Mouse (Mus musculus) thymus, adult 2 months (tissue): ENCODE measurements at regions not wholly inside any gene's neighbourhood (a gene's known extent, or its start where the extent isn't known, plus 50 kb on each side); places are given as distances from the start of the nearest gene placed in this dataset.

Experiments used
- DNase-seq: peaks from one replicate; pipeline ENCODE4 v3.0.0; 2021
- H3K27ac ChIP-seq: fragments of 200-500 bp; 2 replicates; pipeline ENCODE4 v1.5.1; 2012; ENCODE audit warnings: low read length, control low read depth; ENCODE audit not compliant: control insufficient read depth, insufficient read depth
- H3K27me3 ChIP-seq: fragments of 200-500 bp; 2 replicates; pipeline ENCODE4 v1.6.1; 2012; ENCODE audit warnings: mild to moderate bottlenecking, low read length, moderate library complexity, mixed read lengths; ENCODE audit not compliant: control insufficient read depth, insufficient read depth
- H3K36me3 ChIP-seq: fragments of 200-500 bp; 2 replicates; pipeline ENCODE4 v1.6.1; 2012; ENCODE audit warnings: mild to moderate bottlenecking, low read length, moderate library complexity; ENCODE audit not compliant: control insufficient read depth, insufficient read depth
- H3K4me1 ChIP-seq: fragments of 200-500 bp; replicated peaks from 2 replicates; pipeline ENCODE4 v1.6.1; 2012; ENCODE audit warnings: low read length; ENCODE audit not compliant: control insufficient read depth, insufficient read depth
- H3K4me3 ChIP-seq: fragments of 200-500 bp; 2 replicates; pipeline ENCODE4 v1.5.1; 2012; ENCODE audit warnings: mild to moderate bottlenecking, low read length, control low read depth, moderate library complexity; ENCODE audit not compliant: control insufficient read depth, insufficient read depth
- CTCF ChIP-seq: fragments of 200-500 bp; IDR thresholded peaks from 2 replicates; pipeline ENCODE4 v1.5.1; 2012; ENCODE audit warnings: mild to moderate bottlenecking, control low read depth, low read length, moderate library complexity, borderline replicate concordance; ENCODE audit not compliant: control insufficient read depth, poor library complexity, insufficient read depth; ENCODE audit errors: extremely low read depth
- POLR2A ChIP-seq: fragments of 200-500 bp; IDR thresholded peaks from 2 replicates; pipeline ENCODE4 v1.6.1; 2012; ENCODE audit warnings: mild to moderate bottlenecking, low read length, control low read depth, moderate library complexity; ENCODE audit not compliant: control insufficient read depth, poor library complexity, insufficient read depth; ENCODE audit errors: extremely low read depth
- WGBS: fragments of 180-500 bp; shearing (Covaris S2); methylation state at CpG from one replicate; pipeline ENCODE4 v1.1.7; 2018; 5-methylcytosine and 5-hydroxymethylcytosine counted together

DNA sequence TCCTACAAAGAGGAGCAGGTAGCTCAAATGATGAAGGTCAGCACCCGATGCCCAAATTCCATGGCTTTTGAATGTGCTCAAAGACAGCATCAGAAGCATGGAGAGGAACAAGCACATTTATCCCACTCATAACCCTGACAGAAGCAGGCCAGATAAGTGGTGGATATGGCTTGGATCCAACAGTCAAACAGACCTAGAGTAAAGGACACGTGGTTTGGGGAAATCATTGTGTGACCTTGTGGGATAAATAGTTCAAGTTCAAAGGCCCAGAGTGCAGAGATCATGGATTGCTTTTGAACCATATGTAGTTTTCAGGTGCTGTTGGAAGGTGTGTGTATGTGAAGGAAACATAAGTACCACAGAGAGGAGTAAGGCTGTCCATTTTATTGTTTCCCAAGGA is 94.9 kb upstream of the H2al1a start:
- no peaks in the 10 kb centered on the region for H3K36me3 ChIP-seq
- no peak for DNase-seq
- no peak overlapping the region for H3K4me3 ChIP-seq
- TF ChIP-seq CTCF = no peak
- no peak for TF ChIP-seq POLR2A
- no peaks in the 10 kb centered on the region for H3K27me3 ChIP-seq
- no peak overlapping the region for H3K27ac ChIP-seq
- WGBS = 81% methylated on average over 2 of the region's 2 CpGs
- H3K4me1 ChIP-seq = no peaks in the 10 kb centered on the region

DNA sequence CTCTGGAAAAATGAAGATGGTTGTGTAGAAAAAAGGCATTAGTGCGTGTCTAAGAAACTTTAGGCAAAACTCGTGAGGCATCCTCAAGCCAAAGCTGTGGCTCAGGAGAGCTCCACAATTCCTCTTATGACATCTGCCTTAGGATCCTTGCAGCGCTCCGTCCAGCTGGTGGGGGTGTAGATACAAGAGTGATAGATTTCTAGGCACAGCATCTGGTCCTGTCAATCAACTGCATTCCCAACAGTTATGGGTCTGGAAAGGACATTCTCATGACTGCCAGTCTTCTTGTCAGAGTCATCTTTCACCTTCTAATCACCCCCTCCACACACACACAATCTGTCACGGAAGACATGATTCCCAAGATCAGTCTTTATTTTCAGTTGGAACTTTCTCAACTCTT is 89.2 kb upstream of the H2al1a start:
- DNase-seq = no peak
- Histone ChIP-seq H3K4me3 (no peak overlapping the region), H3K27me3 (no peaks in the 10 kb centered on the region), H3K27ac (no peak overlapping the region), H3K4me1 (no peaks in the 10 kb centered on the region), H3K36me3 (no peaks in the 10 kb centered on the region)
- TF ChIP-seq POLR2A = no peak
- no peak for TF ChIP-seq CTCF
- WGBS = 94% methylated on average over 5 of the region's 5 CpGs

DNA sequence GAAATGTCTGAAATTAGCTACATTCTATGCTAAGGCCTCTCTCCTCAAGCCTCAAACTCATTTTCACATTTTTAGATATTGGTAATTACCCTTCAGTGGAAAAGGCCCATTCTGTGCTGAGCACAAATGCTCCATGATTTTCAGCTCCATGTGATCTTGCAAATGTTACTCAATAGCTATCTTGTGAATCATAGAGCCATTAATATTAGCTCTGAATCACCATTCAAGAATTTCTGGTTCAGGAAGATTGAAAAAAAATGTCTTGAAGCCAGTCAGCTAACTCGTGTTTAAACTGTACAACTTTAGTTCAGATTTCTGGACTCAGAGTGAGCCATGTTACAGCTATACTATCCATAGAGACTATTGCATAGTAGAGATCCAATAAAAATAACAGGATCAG is 86.2 kb upstream of the H2al1a start:
- Histone ChIP-seq H3K27me3 (no peaks in the 10 kb centered on the region), H3K4me3 (no peak overlapping the region), H3K36me3 (no peaks in the 10 kb centered on the region), H3K27ac (no peak overlapping the region), H3K4me1 (no peaks in the 10 kb centered on the region)
- TF ChIP-seq POLR2A (no peak), CTCF (no peak)
- 88% methylated on average over 1 of the region's 1 CpGs for WGBS
- no peak for DNase-seq

DNA sequence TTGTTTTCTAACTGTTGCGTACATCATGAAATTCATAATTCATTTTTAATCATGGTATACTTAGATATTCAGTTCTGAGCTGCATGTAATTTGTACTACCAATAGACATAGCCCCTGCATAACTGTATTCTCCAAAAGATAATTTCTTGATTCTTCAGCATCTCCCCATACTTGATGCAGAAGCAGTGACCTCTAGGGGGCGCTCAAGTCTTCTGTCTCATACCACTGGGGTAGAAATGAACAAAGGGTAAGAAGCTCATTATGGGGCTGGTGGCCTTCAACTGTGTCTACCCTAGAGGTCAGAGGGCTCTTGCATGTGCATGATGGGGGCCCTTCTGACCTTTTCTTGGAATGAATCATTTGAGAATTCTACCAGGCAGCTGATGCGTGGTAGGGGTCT is 85.6 kb upstream of the H2al1a start:
- DNase-seq = peak; percentile 41
- Histone ChIP-seq H3K36me3 (no peaks in the 10 kb centered on the region), H3K27ac (no peak overlapping the region), H3K4me1 (no peaks in the 10 kb centered on the region), H3K27me3 (no peaks in the 10 kb centered on the region), H3K4me3 (no peak overlapping the region)
- WGBS = 63% methylated on average over 3 of the region's 3 CpGs
- TF ChIP-seq CTCF (no peak), POLR2A (no peak)

DNA sequence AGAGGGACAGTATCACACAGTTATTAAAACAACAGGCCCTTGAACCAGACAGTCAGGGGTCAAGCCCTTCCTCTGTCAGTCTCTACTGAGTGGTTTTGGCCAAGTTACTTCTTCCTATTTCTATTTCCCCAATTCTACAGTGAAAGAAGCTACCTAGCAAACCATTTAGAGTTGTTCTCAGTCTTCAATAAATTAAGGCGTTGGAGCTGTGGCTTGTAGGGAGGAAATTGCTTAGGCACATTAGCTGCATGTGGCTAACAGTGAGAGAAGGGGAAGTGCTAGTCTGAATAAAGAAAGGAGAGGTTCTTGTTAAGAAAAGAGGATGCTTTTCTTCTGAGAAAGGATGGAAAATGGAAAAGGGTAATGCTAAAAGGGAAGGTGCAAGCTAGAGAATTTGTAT is 60.0 kb upstream of the H2al1a start:
- no peaks in the 10 kb centered on the region for H3K27me3 ChIP-seq
- no peak overlapping the region for H3K4me3 ChIP-seq
- no peak for TF ChIP-seq POLR2A
- TF ChIP-seq CTCF = no peak
- no peak overlapping the region for H3K27ac ChIP-seq
- no peak for DNase-seq
- H3K36me3 ChIP-seq = no peaks in the 10 kb centered on the region
- H3K4me1 ChIP-seq = no peaks in the 10 kb centered on the region
- WGBS = 7% methylated on average over 1 of the region's 1 CpGs

DNA sequence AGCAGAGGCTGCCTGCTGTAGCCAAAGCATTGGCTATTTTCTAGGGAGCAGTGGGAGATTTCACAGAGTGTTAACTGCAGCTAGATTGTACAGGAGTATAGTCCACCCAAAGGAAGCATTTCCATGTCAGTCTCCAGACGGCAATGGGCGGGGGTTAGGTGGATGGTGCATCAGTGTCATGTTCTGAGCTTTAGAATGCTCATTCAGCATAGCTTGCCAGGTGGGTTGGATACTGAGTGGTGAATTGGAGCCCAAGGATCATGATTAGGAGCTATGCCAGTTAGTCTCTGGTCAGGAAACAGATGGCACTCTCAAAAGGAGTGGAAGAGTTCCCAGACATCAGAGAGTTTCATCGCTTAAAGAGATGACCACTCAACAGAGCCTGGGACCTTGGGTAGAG is 53.5 kb upstream of the H2al1a start:
- Histone ChIP-seq H3K4me1 (no peaks in the 10 kb centered on the region), H3K27ac (no peak overlapping the region), H3K4me3 (no peak overlapping the region), H3K27me3 (no peaks in the 10 kb centered on the region), H3K36me3 (no peaks in the 10 kb centered on the region)
- 92% methylated on average over 3 of the region's 3 CpGs for WGBS
- TF ChIP-seq CTCF (no peak), POLR2A (no peak)
- DNase-seq = no peak
